Mouse (Mus musculus): ENCODE measurements at regions not wholly inside any gene's neighbourhood (a gene's known extent, or its start where the extent isn't known, plus 50 kb on each side); places are given as distances from the start of the nearest gene placed in this dataset.

GRCm38 (mm10) chr5:46212845-46213468 is 355.5 kb upstream of the Lcorl start:
- TF ChIP-seq CTCF (IDR thresholded peaks at IDR 0.05; ENCODE audit: low read depth, low read length) (no peak), EP300 (IDR thresholded peaks at IDR 0.05; ENCODE audit: insufficient read depth, low read depth, low read length) (no peak), POLR2A (IDR thresholded peaks at IDR 0.05; ENCODE audit: insufficient read depth, low read length) (no peak)
- no peaks in the 10 kb centered on the region for H3K36me3 ChIP-seq (ENCODE audit: control insufficient read depth, insufficient read depth, low read length, poor library complexity, severe bottlenecking)
- no peak overlapping the region for H3K27ac ChIP-seq (ENCODE audit: insufficient read depth, low read length)
- H3K4me3 ChIP-seq (ENCODE audit: low read depth, low read length): no peak overlapping the region
- no peaks in the 10 kb centered on the region for H3K9me3 ChIP-seq (replicated peaks; ENCODE audit: control insufficient read depth, insufficient read depth, low read length, poor library complexity, severe bottlenecking)
- H3K27me3 ChIP-seq (ENCODE audit: control insufficient read depth, insufficient read depth, low read length, poor library complexity, severe bottlenecking): no peaks in the 10 kb centered on the region
- H3K4me1 ChIP-seq (ENCODE audit: control insufficient read depth, insufficient read depth, low read length): no peaks in the 10 kb centered on the region
- H3K9ac ChIP-seq (ENCODE audit: low read depth, poor library complexity, severe bottlenecking): no peak overlapping the region

DNA sequence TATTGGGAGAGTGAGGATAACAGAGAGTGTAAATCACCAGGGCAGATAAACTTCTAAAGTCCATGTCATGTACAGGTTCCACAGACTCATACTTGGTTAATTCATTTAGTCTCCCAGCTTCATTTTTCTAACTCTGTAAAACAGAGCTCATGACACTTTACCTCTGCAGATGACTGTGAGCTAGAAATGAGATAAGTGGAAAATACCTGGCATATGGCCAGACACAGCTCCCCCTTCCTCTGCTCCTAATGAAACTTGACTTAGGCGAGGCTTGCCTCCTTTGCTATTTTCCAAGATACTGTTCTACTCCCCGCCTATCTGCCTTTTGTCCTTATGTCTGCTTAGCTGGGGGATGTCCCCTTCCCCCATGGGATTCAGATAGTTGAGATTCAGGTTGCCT is 351.7 kb upstream of the Lcorl start:
- Histone ChIP-seq H3K27me3 (ENCODE audit: control insufficient read depth, insufficient read depth, low read length, poor library complexity, severe bottlenecking) (no peaks in the 10 kb centered on the region), H3K4me1 (ENCODE audit: control insufficient read depth, insufficient read depth, low read length) (no peaks in the 10 kb centered on the region), H3K36me3 (ENCODE audit: control insufficient read depth, insufficient read depth, low read length, poor library complexity, severe bottlenecking) (no peaks in the 10 kb centered on the region), H3K9ac (ENCODE audit: low read depth, poor library complexity, severe bottlenecking) (no peak overlapping the region), H3K27ac (ENCODE audit: insufficient read depth, low read length) (no peak overlapping the region), H3K9me3 (replicated peaks; ENCODE audit: control insufficient read depth, insufficient read depth, low read length, poor library complexity, severe bottlenecking) (no peaks in the 10 kb centered on the region), H3K4me3 (ENCODE audit: low read depth, low read length) (no peak overlapping the region)
- TF ChIP-seq POLR2A (IDR thresholded peaks at IDR 0.05; ENCODE audit: insufficient read depth, low read length) (no peak), EP300 (IDR thresholded peaks at IDR 0.05; ENCODE audit: insufficient read depth, low read depth, low read length) (no peak), CTCF (IDR thresholded peaks at IDR 0.05; ENCODE audit: low read depth, low read length) (no peak)

DNA sequence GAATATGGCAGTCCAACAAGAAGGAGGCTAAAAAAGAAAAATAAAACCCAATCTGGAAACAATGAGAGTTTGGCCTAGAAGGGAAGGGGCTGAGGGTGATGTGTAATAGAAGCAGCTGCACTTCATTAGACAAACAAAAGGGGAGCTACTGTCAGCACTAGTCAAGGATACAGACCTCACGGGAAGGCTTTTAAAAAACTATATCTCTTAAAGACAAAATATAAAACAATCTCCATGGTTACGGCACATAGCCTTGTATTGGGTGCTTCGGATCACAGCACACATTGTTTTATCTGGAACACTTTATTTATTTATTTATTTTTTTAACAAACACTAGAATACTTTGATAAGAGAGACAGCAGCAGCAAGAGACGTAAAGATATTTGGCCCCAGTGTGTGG is 346.3 kb upstream of the Lcorl start:
- H3K36me3 ChIP-seq (ENCODE audit: control insufficient read depth, insufficient read depth, low read length, poor library complexity, severe bottlenecking): no peaks in the 10 kb centered on the region
- no peak overlapping the region for H3K9ac ChIP-seq (ENCODE audit: low read depth, poor library complexity, severe bottlenecking)
- no peaks in the 10 kb centered on the region for H3K9me3 ChIP-seq (replicated peaks; ENCODE audit: control insufficient read depth, insufficient read depth, low read length, poor library complexity, severe bottlenecking)
- H3K27me3 ChIP-seq (ENCODE audit: control insufficient read depth, insufficient read depth, low read length, poor library complexity, severe bottlenecking): no peaks in the 10 kb centered on the region
- H3K4me3 ChIP-seq (ENCODE audit: low read depth, low read length): no peak overlapping the region
- no peak overlapping the region for H3K27ac ChIP-seq (ENCODE audit: insufficient read depth, low read length)
- TF ChIP-seq POLR2A (IDR thresholded peaks at IDR 0.05; ENCODE audit: insufficient read depth, low read length) (no peak), EP300 (IDR thresholded peaks at IDR 0.05; ENCODE audit: insufficient read depth, low read depth, low read length) (no peak), CTCF (IDR thresholded peaks at IDR 0.05; ENCODE audit: low read depth, low read length) (no peak)
- no peaks in the 10 kb centered on the region for H3K4me1 ChIP-seq (ENCODE audit: control insufficient read depth, insufficient read depth, low read length)

- Histone ChIP-seq H3K27ac (ENCODE audit: insufficient read depth, low read length) (no peak overlapping the region), H3K36me3 (ENCODE audit: control insufficient read depth, insufficient read depth, low read length, poor library complexity, severe bottlenecking) (no peaks in the 10 kb centered on the region), H3K4me1 (ENCODE audit: control insufficient read depth, insufficient read depth, low read length) (no peaks in the 10 kb centered on the region), H3K9ac (ENCODE audit: low read depth, poor library complexity, severe bottlenecking) (no peak overlapping the region), H3K27me3 (ENCODE audit: control insufficient read depth, insufficient read depth, low read length, poor library complexity, severe bottlenecking) (no peaks in the 10 kb centered on the region), H3K9me3 (replicated peaks; ENCODE audit: control insufficient read depth, insufficient read depth, low read length, poor library complexity, severe bottlenecking) (no peaks in the 10 kb centered on the region), H3K4me3 (ENCODE audit: low read depth, low read length) (no peak overlapping the region)
- TF ChIP-seq POLR2A (IDR thresholded peaks at IDR 0.05; ENCODE audit: insufficient read depth, low read length) (no peak), CTCF (IDR thresholded peaks at IDR 0.05; ENCODE audit: low read depth, low read length) (no peak), EP300 (IDR thresholded peaks at IDR 0.05; ENCODE audit: insufficient read depth, low read depth, low read length) (no peak)
These were observed 345.0 kb upstream of the Lcorl start for GRCm38 (mm10) chr5:46202457-46202772.

DNA sequence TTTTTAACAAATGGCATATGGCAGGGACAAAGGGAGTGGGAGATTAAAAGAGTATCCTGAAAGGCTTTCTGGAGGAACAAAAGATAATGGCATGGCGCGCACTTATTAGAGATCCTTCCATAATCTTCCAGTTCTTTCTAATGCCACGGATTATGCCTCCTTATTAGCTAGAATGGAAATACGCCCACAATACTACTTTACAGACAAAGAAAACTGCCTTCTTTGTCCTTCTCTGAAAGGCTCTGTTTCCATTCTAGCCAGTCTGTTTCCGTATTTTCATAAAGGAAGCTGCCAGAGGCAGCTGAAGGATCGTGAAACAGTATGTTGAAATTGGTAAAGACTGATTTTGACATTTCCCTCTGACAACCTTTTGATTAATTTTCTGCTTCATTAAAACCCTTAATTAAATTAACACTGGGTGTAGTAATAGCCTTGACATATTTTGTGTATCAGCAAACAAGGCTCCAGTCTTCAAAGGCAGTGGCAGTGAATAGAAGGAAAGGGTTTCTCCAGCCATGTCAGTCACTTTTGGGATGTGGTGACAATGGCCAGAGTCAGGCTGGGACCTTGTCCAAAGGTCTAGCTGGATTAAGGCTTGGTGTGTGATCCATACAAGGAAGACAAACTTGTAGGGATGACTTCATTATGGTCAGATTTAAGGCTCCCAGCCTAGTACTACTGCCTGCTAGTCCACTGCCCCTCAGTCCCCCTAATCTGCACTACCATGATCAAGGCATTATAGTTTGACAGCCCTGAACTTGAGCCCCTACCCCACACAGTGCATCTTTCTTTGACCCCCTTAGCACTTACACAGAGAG is 344.4 kb upstream of the Lcorl start:
- H3K4me3 ChIP-seq (ENCODE audit: low read depth, low read length): no peak overlapping the region
- no peak overlapping the region for H3K9ac ChIP-seq (ENCODE audit: low read depth, poor library complexity, severe bottlenecking)
- TF ChIP-seq POLR2A (IDR thresholded peaks at IDR 0.05; ENCODE audit: insufficient read depth, low read length) (no peak), CTCF (IDR thresholded peaks at IDR 0.05; ENCODE audit: low read depth, low read length) (no peak)
- H3K27ac ChIP-seq (ENCODE audit: insufficient read depth, low read length): no peak overlapping the region
- H3K4me1 ChIP-seq (ENCODE audit: control insufficient read depth, insufficient read depth, low read length): no peaks in the 10 kb centered on the region
- H3K36me3 ChIP-seq (ENCODE audit: control insufficient read depth, insufficient read depth, low read length, poor library complexity, severe bottlenecking): no peaks in the 10 kb centered on the region
- no peaks in the 10 kb centered on the region for H3K27me3 ChIP-seq (ENCODE audit: control insufficient read depth, insufficient read depth, low read length, poor library complexity, severe bottlenecking)
- no peaks in the 10 kb centered on the region for H3K9me3 ChIP-seq (replicated peaks; ENCODE audit: control insufficient read depth, insufficient read depth, low read length, poor library complexity, severe bottlenecking)

DNA sequence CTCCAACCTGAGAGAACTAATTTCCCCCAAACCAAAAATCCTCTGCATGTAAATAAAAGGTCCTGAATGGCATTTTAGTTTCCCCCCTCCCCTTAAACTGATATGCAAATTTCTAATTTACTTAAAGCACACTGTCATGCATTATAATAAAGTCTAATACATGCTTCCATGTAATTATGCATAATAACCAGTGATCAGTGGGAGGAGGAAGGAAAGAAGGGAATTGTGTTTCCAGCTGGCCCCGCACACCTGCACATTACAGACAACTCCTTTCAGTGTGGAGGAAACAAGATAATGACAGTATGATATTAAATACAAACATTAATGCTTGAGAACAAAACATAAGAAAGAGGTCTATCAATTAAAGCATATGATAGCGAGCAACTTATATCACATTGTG is 329.5 kb upstream of the Lcorl start:
- TF ChIP-seq POLR2A (IDR thresholded peaks at IDR 0.05; ENCODE audit: insufficient read depth, low read length) (no peak), CTCF (IDR thresholded peaks at IDR 0.05; ENCODE audit: low read depth, low read length) (no peak), EP300 (IDR thresholded peaks at IDR 0.05; ENCODE audit: insufficient read depth, low read depth, low read length) (no peak)
- Histone ChIP-seq H3K4me1 (ENCODE audit: control insufficient read depth, insufficient read depth, low read length) (no peaks in the 10 kb centered on the region), H3K4me3 (ENCODE audit: low read depth, low read length) (no peak overlapping the region), H3K9me3 (replicated peaks; ENCODE audit: control insufficient read depth, insufficient read depth, low read length, poor library complexity, severe bottlenecking) (no peaks in the 10 kb centered on the region), H3K9ac (ENCODE audit: low read depth, poor library complexity, severe bottlenecking) (no peak overlapping the region), H3K36me3 (ENCODE audit: control insufficient read depth, insufficient read depth, low read length, poor library complexity, severe bottlenecking) (no peaks in the 10 kb centered on the region), H3K27ac (ENCODE audit: insufficient read depth, low read length) (no peak overlapping the region), H3K27me3 (ENCODE audit: control insufficient read depth, insufficient read depth, low read length, poor library complexity, severe bottlenecking) (no peaks in the 10 kb centered on the region)

Measured in ES-Bruce4 (cell line).